ENCODE assay signal across 22 mouse cellular contexts in the genomic region with DNA sequence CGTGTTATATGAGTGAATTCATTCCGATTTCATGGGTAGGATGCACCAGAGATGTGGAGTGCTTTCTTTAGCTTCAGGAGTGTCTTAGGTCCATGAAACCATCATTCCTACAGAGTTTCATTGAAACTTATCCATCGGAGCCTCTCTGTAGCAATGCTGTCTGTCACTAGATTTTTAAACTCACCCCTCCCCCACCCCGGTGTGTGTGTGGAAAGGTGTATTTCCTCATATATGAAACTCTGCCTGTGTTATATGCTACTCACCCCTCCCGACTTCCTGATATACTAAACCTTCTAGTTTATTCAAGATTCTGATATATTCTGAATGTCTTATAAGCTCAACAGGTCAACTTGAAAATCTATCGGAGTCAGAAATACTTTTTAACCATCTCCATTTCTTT. TPM values are rescaled to one million over a fixed set of nuclear protein-coding genes. Genes with fewer than 3 reads are reported as not detected.
DNase-seq lines count a peak whose midpoint lies in the region; ATAC-seq lines count a peak whose summit lies in the region.
"Had no signal": no experiment of that assay in that cellular context is flagged by ENCODE, and none has a peak within 500 bp of the region (broad histone marks: within the 10 kb centered on the region; RNA-seq: fewer than 3 reads in every experiment).

No protein-coding gene starts in this region.

- no peak for DNase-seq in frontal cortex, postnatal 14 days (ENCODE audit: low spot score in 2 of 2)
- peak; percentile 7 for DNase-seq in lung, postnatal 36 days
- no peak for DNase-seq in lung, postnatal 4 days
- DNase-seq in cerebellum, postnatal 36 days = no peak
- no peak for DNase-seq in T-cell, adult 2 months (ENCODE audit: low spot score)
- DNase-seq: adrenal gland, adult 2 months; adrenal gland, postnatal 36 days; cerebellum, adult 18-20 months; cerebellum, postnatal 25 days; kidney, adult 2 months; kidney, postnatal 4 days; thymus, postnatal 14 days had no signal

- ATAC-seq in frontal cortex, adult (ENCODE audit: low TSS enrichment) = 0 out of 2 replicates have a peak, but pooled peaks have one; percentile 22
- ATAC-seq in granulocyte monocyte progenitor cell, adult 5-6 weeks (replicated peaks; ENCODE audit: poor library complexity, severe bottlenecking) = peak; percentile 63
- ATAC-seq: activated CD4-positive, CD25-positive, alpha-beta regulatory T cell, adult 4 months; CD4-positive, CD25-positive, alpha-beta regulatory T cell, adult 4 months; hindbrain, postnatal 0 days; intestine, embryonic 15.5 days; midbrain, embryonic 15.5 days had no signal

RNA-seq across cellular contexts. Expression of a gene that starts 50.5 kb away (rescaled TPM):
- total RNA-seq in granulocyte monocyte progenitor cell, adult 5-6 weeks (2014; fragmentation: Nextera tagmentation) = not detected in 2 replicates
- not detected in 2 replicates for total RNA-seq in granulocyte monocyte progenitor cell, adult 5-6 weeks (2017)
- total RNA-seq: adrenal gland, adult 2 months; adrenal gland, postnatal 36 days; gastrocnemius, postnatal 4 days; heart, postnatal 25 days; left cerebral cortex, postnatal 14 days had no signal
